Mouse (Mus musculus) myocyte (in vitro differentiated cells): ENCODE measurements around the gene Zar1l.

Experiments
- CEBPB ChIP-seq: IDR thresholded peaks from 2 replicates; pipeline ENCODE4 v1.6.1; 2011; ENCODE audit warnings: mild to moderate bottlenecking, moderate library complexity; ENCODE audit not compliant: poor library complexity, insufficient read depth, severe bottlenecking
- E2F4 ChIP-seq: IDR thresholded peaks from one replicate; pipeline ENCODE4 v1.6.1; 2011; ENCODE audit warnings: mild to moderate bottlenecking, control low read depth, moderate library complexity; ENCODE audit not compliant: insufficient read depth
- MAX ChIP-seq: IDR thresholded peaks from one replicate; pipeline ENCODE4 v1.6.1; 2011; ENCODE audit warnings: low read depth, mild to moderate bottlenecking, control low read depth
- MYOD1 ChIP-seq, 3 experiments: IDR thresholded peaks; one replicate each; pipeline ENCODE4 v1.6.1; 2011; ENCODE audit warnings: control low read depth in 2 of 3, low read depth in 2 of 3, mild to moderate bottlenecking in 2 of 3, moderate library complexity in 1 of 3; ENCODE audit not compliant: insufficient read length in 2 of 3, control insufficient read depth in 1 of 3
- MYOG ChIP-seq, 3 experiments: IDR thresholded peaks; one replicate each; pipeline ENCODE4 v1.6.1; 2011; ENCODE audit warnings: control low read depth in 2 of 3, low read depth in 2 of 3, mild to moderate bottlenecking in 2 of 3; ENCODE audit not compliant: insufficient read length in 2 of 3, control insufficient read depth in 1 of 3, insufficient read depth in 1 of 3
- POLR2A ChIP-seq: IDR thresholded peaks from one replicate; pipeline ENCODE4 v1.6.1; 2011; ENCODE audit warnings: low read depth, mild to moderate bottlenecking, control low read depth, moderate library complexity; ENCODE audit not compliant: insufficient read length
- POLR2AphosphoS2 ChIP-seq: IDR thresholded peaks from one replicate; pipeline ENCODE4 v1.6.1; 2011; ENCODE audit warnings: low read depth, control low read depth; ENCODE audit not compliant: insufficient read length
- REST ChIP-seq: IDR thresholded peaks from one replicate; pipeline ENCODE4 v1.6.1; 2011; ENCODE audit warnings: mild to moderate bottlenecking, control low read depth, moderate library complexity; ENCODE audit not compliant: insufficient read depth, insufficient read length
- TCF12 ChIP-seq: IDR thresholded peaks from one replicate; pipeline ENCODE4 v1.6.1; 2011; ENCODE audit warnings: mild to moderate bottlenecking, control low read depth; ENCODE audit not compliant: poor library complexity, insufficient read depth, severe bottlenecking
- TCF3 ChIP-seq: IDR thresholded peaks from one replicate; pipeline ENCODE4 v1.6.1; 2011; ENCODE audit warnings: low read depth, control low read depth; ENCODE audit not compliant: insufficient read length
- USF1 ChIP-seq: IDR thresholded peaks from one replicate; pipeline ENCODE4 v1.6.1; 2011; ENCODE audit warnings: low read depth, mild to moderate bottlenecking, control low read depth, moderate library complexity

DNA sequence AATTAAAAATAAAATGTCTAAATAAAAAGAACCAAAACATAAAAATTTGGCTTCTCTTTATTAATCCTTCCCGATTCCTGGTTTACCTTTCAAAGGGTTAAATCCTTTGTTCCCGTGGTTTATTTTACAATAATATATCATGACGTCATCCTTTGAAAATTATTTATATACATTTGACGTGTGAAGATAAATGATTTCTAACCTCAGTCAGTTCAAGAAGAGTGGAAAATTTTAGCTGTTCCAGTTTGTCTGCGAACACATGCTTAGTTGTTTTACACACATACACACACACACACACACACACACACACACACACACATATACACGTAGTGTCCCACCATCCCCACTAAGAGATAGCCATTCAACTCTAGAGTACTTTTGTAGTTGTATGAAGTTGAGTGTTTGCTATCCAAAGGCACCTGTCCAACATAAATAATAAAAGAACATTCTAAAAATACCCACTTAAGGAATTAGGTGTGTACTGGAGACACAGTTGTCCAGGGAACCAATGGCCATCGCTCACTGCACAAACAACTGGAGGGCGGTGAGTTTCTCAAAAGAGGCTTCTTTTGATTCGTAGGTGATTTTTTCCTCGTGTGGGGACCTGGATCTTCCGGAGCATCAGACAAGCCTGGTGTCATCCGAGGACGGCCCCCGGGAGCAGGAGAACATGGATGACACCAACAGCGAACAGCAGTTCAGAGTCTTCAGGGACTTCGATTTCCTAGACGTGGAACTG, 60.6 kb downstream of the Zar1l start:
- TF ChIP-seq MAX = no peak
- TF ChIP-seq POLR2A = no peak
- TF ChIP-seq E2F4 = no peak
- TF ChIP-seq MYOD1 (IDR thresholded peaks at IDR 0.05; ENCODE audit: control insufficient read depth in 1 of 3, insufficient read length in 2 of 3, low read depth in 2 of 3) = no peak
- TF ChIP-seq POLR2AphosphoS2 = no peak
- TF ChIP-seq TCF3 = no peak
- TF ChIP-seq USF1 = no peak
- TF ChIP-seq MYOG (IDR thresholded peaks at IDR 0.05; ENCODE audit: control insufficient read depth in 1 of 3, insufficient read depth in 1 of 3, insufficient read length in 2 of 3, low read depth in 2 of 3) = no peak
- TF ChIP-seq TCF12 = no peak
- no peak for TF ChIP-seq CEBPB
- TF ChIP-seq REST = no peak
